ENCODE assay signal across 13 mouse cellular contexts in the genomic region with DNA sequence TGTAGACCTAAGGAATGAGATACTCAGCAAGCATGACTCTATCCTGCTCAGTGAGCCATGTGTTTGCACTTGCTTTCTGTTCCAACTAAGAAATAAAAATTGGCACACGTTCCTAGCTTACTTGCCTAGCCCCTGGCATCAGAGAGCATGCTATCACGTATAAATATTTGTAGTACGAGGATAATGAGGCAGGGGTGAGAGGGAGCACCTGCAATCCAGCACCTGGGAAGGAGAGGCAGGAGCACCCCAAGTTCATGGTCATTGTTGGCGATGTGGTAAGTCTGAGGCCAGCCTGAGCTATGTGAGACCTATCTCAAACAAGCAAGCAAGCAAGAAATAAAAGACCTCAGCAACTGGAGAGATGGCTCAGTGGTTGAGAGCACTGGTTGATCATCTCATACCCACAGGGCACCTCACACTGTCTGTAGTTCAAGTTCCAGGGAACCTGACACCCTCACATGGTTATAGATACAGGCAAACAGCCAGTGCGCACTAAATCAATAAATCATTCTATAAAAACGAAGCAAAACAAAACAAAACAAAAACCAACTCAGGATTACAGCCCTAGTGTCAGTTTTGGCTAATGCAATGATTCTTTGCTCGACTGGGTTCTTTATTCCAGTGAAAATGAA. TPM values are rescaled to one million over a fixed set of nuclear protein-coding genes. Genes with fewer than 3 reads are reported as not detected.
DNase-seq lines count a peak whose midpoint lies in the region; ATAC-seq and TF ChIP-seq lines count a peak whose summit lies in the region.
"Had no signal": no experiment of that assay in that cellular context is flagged by ENCODE, and none has a peak within 500 bp of the region (broad histone marks: within the 10 kb centered on the region; RNA-seq: fewer than 3 reads in every experiment).

No protein-coding gene starts in this region.

- peak overlapping the region; percentile 98 for H3K4me2 ChIP-seq in hindbrain, embryonic 13.5 days
- no peak overlapping the region for H3K4me2 ChIP-seq in hindbrain, postnatal 0 days (ENCODE audit: low read depth, low read length)
- peak overlapping the region; percentile 91 for H3K4me2 ChIP-seq in CH12.LX (ENCODE audit: insufficient read depth, low read depth, poor library complexity, severe bottlenecking)
- H3K4me2 ChIP-seq in forebrain, postnatal 0 days (ENCODE audit: low read depth) = peak overlapping the region; percentile 79; the same call in 1 of the 2 replicates
- H3K4me2 ChIP-seq in midbrain, embryonic 14.5 days (ENCODE audit: low read length) = peak overlapping the region; percentile 95

- TF ChIP-seq RAD21 in CH12.LX (IDR thresholded peaks at IDR 0.05; ENCODE audit: low read depth, low read length) = no peak

- DNase-seq in hindbrain, postnatal 0 days (ENCODE audit: low spot score) = no peak
- DNase-seq in CH12.LX (ENCODE audit: extremely low read depth) = no peak
- DNase-seq in forebrain, postnatal 0 days = no peak
- no peak for DNase-seq in midbrain, embryonic 14.5 days
- DNase-seq in Muller cell, postnatal 12 days (ENCODE audit: inconsistent ontology term) = no peak
- DNase-seq in thymus, postnatal 14 days = no peak

- TF ChIP-seq POLR2A in CH12.LX (IDR thresholded peaks at IDR 0.05; ENCODE audit: low read depth, low read length) = no peak

- no peak for TF ChIP-seq EP300 in CH12.LX (IDR thresholded peaks at IDR 0.05; ENCODE audit: low read length)

- no peak for TF ChIP-seq CTCF in hindbrain, postnatal 0 days (IDR thresholded peaks at IDR 0.05; ENCODE audit: low read depth)
- no peak for TF ChIP-seq CTCF in CH12.LX (conservative IDR thresholded peaks at IDR 0.05 in 1 of 2, IDR thresholded peaks at IDR 0.05 in 1 of 2; ENCODE audit: low read depth in 2 of 2, low read length in 2 of 2)
- TF ChIP-seq CTCF in forebrain, postnatal 0 days (IDR thresholded peaks at IDR 0.05; ENCODE audit: low read depth) = no peak

- 0 out of 2 replicates have a peak, but pooled peaks cover 5% of the 10 kb centered on the region for H3K27me3 ChIP-seq in hindbrain, embryonic 13.5 days
- no peaks in the 10 kb centered on the region for H3K27me3 ChIP-seq in hindbrain, postnatal 0 days (ENCODE audit: insufficient read depth, low read length)
- H3K27me3 ChIP-seq in CH12.LX (replicated peaks) = no peaks in the 10 kb centered on the region
- H3K27me3 ChIP-seq in forebrain, postnatal 0 days (ENCODE audit: insufficient read depth, low read length) = no peaks in the 10 kb centered on the region
- H3K27me3 ChIP-seq in midbrain, embryonic 14.5 days (ENCODE audit: control insufficient read depth, insufficient read depth, low read length) = no peaks in the 10 kb centered on the region

- in situ Hi-C loops in CH12.LX (cut with MboI; ENCODE audit: low pct_ligation_motif_present, low pct_unique_long_range_greater_than_20kb, low sequenced_read_pairs) = no loop called here

- H3K4me3 ChIP-seq in hindbrain, embryonic 13.5 days = peak overlapping the region; percentile 92
- no peak overlapping the region for H3K4me3 ChIP-seq in hindbrain, postnatal 0 days (ENCODE audit: low read length)
- H3K4me3 ChIP-seq in CH12.LX (replicated peaks in 1 of 3; ENCODE audit: low read depth in 2 of 3, low read length in 2 of 3, poor library complexity in 1 of 3) = peak overlapping the region in 2 of 3 experiments; percentile 89 to 97
- no peak overlapping the region for H3K4me3 ChIP-seq in forebrain, postnatal 0 days (ENCODE audit: low read depth, low read length)
- peak overlapping the region; percentile 88; the same call in 1 of the 2 replicates for H3K4me3 ChIP-seq in midbrain, embryonic 14.5 days (replicated peaks; ENCODE audit: low read depth, low read length)

- H3K4me1 ChIP-seq in hindbrain, embryonic 13.5 days (replicated peaks) = peaks cover 14% of the 10 kb centered on the region
- no peaks in the 10 kb centered on the region for H3K4me1 ChIP-seq in hindbrain, postnatal 0 days (ENCODE audit: insufficient read depth, low read length)
- H3K4me1 ChIP-seq in CH12.LX (ENCODE audit: control insufficient read depth in 1 of 2, insufficient read depth in 2 of 2) = peaks cover 12 to 16% of the 10 kb centered on the region in 2 experiments
- H3K4me1 ChIP-seq in forebrain, postnatal 0 days (ENCODE audit: insufficient read depth) = no peaks in the 10 kb centered on the region; the same call in 1 of the 2 replicates
- peaks cover 11% of the 10 kb centered on the region; the same call in 1 of the 2 replicates for H3K4me1 ChIP-seq in midbrain, embryonic 14.5 days (ENCODE audit: control insufficient read depth, insufficient read depth, low read length)

- dilution Hi-C loops in CH12.LX (cut with MboI; ENCODE audit: extremely low pct_ligation_motif_present, extremely low pct_unique_long_range_greater_than_20kb, low sequenced_read_pairs) = no loop called here

- no peak for ATAC-seq in hindbrain, embryonic 13.5 days (ENCODE audit: low FRiP score)
- no peak for ATAC-seq in hindbrain, postnatal 0 days
- no peak for ATAC-seq in forebrain, postnatal 0 days
- ATAC-seq in midbrain, embryonic 14.5 days (ENCODE audit: low FRiP score, low TSS enrichment) = no peak
- ATAC-seq in megakaryocyte-erythroid progenitor cell, adult 5-6 weeks (replicated peaks; ENCODE audit: low FRiP score, low TSS enrichment, poor library complexity, severe bottlenecking) = no peak

- 85% methylated on average over 7 of the region's 7 CpGs for WGBS in hindbrain, embryonic 13.5 days
- 82% methylated on average over 7 of the region's 7 CpGs for WGBS in hindbrain, postnatal 0 days
- 69% methylated on average over 7 of the region's 7 CpGs for WGBS in forebrain, postnatal 0 days
- WGBS in midbrain, embryonic 14.5 days = 85% methylated on average over 7 of the region's 7 CpGs

- H3K27ac ChIP-seq in hindbrain, embryonic 13.5 days = no peak overlapping the region
- H3K27ac ChIP-seq in hindbrain, postnatal 0 days = no peak overlapping the region
- H3K27ac ChIP-seq in CH12.LX (ENCODE audit: insufficient read depth, low read depth) = no peak overlapping the region
- no peak overlapping the region for H3K27ac ChIP-seq in forebrain, postnatal 0 days (ENCODE audit: low read depth, low read length)
- H3K27ac ChIP-seq in midbrain, embryonic 14.5 days (replicated peaks; ENCODE audit: low read depth, low read length) = no peak overlapping the region

- H3K9ac ChIP-seq in hindbrain, embryonic 13.5 days = no peak overlapping the region; the same call in 1 of the 2 replicates
- H3K9ac ChIP-seq in hindbrain, postnatal 0 days (replicated peaks; ENCODE audit: low read length) = no peak overlapping the region
- H3K9ac ChIP-seq in CH12.LX (ENCODE audit: insufficient read depth, low read depth) = no peak overlapping the region
- H3K9ac ChIP-seq in forebrain, postnatal 0 days = no peak overlapping the region
- no peak overlapping the region for H3K9ac ChIP-seq in midbrain, embryonic 14.5 days (replicated peaks; ENCODE audit: low read length)

- peaks cover 37% of the 10 kb centered on the region for H3K36me3 ChIP-seq in hindbrain, embryonic 13.5 days
- H3K36me3 ChIP-seq in hindbrain, postnatal 0 days (ENCODE audit: insufficient read depth, low read length) = 0 out of 2 replicates have a peak, but pooled peaks cover under 1% of the 10 kb centered on the region
- peaks cover 12 to 41% of the 10 kb centered on the region in 2 experiments for H3K36me3 ChIP-seq in CH12.LX (replicated peaks in 1 of 2; ENCODE audit: control insufficient read depth in 1 of 2, insufficient read depth in 1 of 2, low read length in 1 of 2)
- peaks cover 22% of the 10 kb centered on the region for H3K36me3 ChIP-seq in forebrain, postnatal 0 days (ENCODE audit: insufficient read depth)
- peaks cover 20% of the 10 kb centered on the region for H3K36me3 ChIP-seq in midbrain, embryonic 14.5 days (ENCODE audit: control insufficient read depth, insufficient read depth, low read length)

- H3K9me3 ChIP-seq in hindbrain, embryonic 13.5 days = no peaks in the 10 kb centered on the region
- H3K9me3 ChIP-seq in hindbrain, postnatal 0 days (ENCODE audit: low read length) = no peaks in the 10 kb centered on the region
- no peaks in the 10 kb centered on the region for H3K9me3 ChIP-seq in CH12.LX (replicated peaks; ENCODE audit: low read length)
- H3K9me3 ChIP-seq in forebrain, postnatal 0 days (ENCODE audit: low read length) = no peaks in the 10 kb centered on the region
- no peaks in the 10 kb centered on the region for H3K9me3 ChIP-seq in midbrain, embryonic 14.5 days (ENCODE audit: control insufficient read depth, low read length)

- H3K79me2 ChIP-seq in CH12.LX (replicated peaks; ENCODE audit: control insufficient read depth, extremely low read depth, insufficient read depth, poor library complexity, severe bottlenecking) = peaks cover 4% of the 10 kb centered on the region

RNA-seq across cellular contexts. Expression of a gene that starts 1.4 kb away (rescaled TPM):
- polyA plus RNA-seq in hindbrain, embryonic 13.5 days (2015; fragmentation: Nextera tagmentation; extraction: Ambion mirVana) = 45.3 and 46.4 TPM in 2 replicates
- 32.0 and 40.7 TPM in 2 replicates for total RNA-seq in hindbrain, postnatal 0 days (2014; rRNA removed)
- 27.9 and 35.2 TPM in 2 replicates for polyA plus RNA-seq in hindbrain, postnatal 0 days (2015; fragmentation: Nextera tagmentation; extraction: Ambion mirVana)
- 69.3 and 71.8 TPM in 2 replicates for total RNA-seq in CH12.LX (2012; rRNA removed)
- total RNA-seq in CH12.LX (2014; rRNA removed) = 48.7 and 53.1 TPM in 2 replicates
- 38.5 and 42.5 TPM in 2 replicates for polyA plus RNA-seq in CH12.LX (2012; ENCODE audit: insufficient read length, low read depth)
- total RNA-seq in forebrain, postnatal 0 days (2014; rRNA removed) = 35.9 and 41.9 TPM in 2 replicates
- polyA plus RNA-seq in forebrain, postnatal 0 days (2015; fragmentation: Nextera tagmentation; extraction: Ambion mirVana) = 30.7 and 34.1 TPM in 2 replicates
- polyA plus RNA-seq in midbrain, embryonic 14.5 days (2014; fragmentation: Nextera tagmentation; extraction: Ambion mirVana) = 42.6 and 47.2 TPM in 2 replicates
- 15.9 and 23.0 TPM in 2 replicates for total RNA-seq in megakaryocyte-erythroid progenitor cell, adult 5-6 weeks (2014; fragmentation: Nextera tagmentation)
- 10.1 and 14.7 TPM in 2 replicates for total RNA-seq in megakaryocyte-erythroid progenitor cell, adult 5-6 weeks (2017)

RNA-seq across cellular contexts. Expression of a gene that starts 7.8 kb away (rescaled TPM):
- not detected in 2 replicates for polyA plus RNA-seq in hindbrain, embryonic 13.5 days (2015; fragmentation: Nextera tagmentation; extraction: Ambion mirVana)
- not detected in 2 replicates for total RNA-seq in hindbrain, postnatal 0 days (2014; rRNA removed)
- polyA plus RNA-seq in hindbrain, postnatal 0 days (2015; fragmentation: Nextera tagmentation; extraction: Ambion mirVana) = not detected in 2 replicates
- not detected in 2 replicates for total RNA-seq in CH12.LX (2012; rRNA removed)
- not detected in 2 replicates for total RNA-seq in CH12.LX (2014; rRNA removed)
- polyA plus RNA-seq in CH12.LX (2012; ENCODE audit: insufficient read length, low read depth) = not detected in 2 replicates
- total RNA-seq in forebrain, postnatal 0 days (2014; rRNA removed) = not detected in 2 replicates
- not detected in 2 replicates for polyA plus RNA-seq in forebrain, postnatal 0 days (2015; fragmentation: Nextera tagmentation; extraction: Ambion mirVana)
- not detected in 2 replicates for polyA plus RNA-seq in midbrain, embryonic 14.5 days (2014; fragmentation: Nextera tagmentation; extraction: Ambion mirVana)
- not detected in 2 replicates for total RNA-seq in megakaryocyte-erythroid progenitor cell, adult 5-6 weeks (2014; fragmentation: Nextera tagmentation)
- total RNA-seq in megakaryocyte-erythroid progenitor cell, adult 5-6 weeks (2017) = not detected in 2 replicates
- total RNA-seq: common myeloid progenitor, adult 5-6 weeks; granulocyte monocyte progenitor cell, adult 5-6 weeks; left cerebral cortex, adult 2 months; megakaryocyte progenitor cell, adult 5-6 weeks had no signal
- polyA plus RNA-seq: brain, embryonic 14.5 days had no signal

RNA-seq across cellular contexts. Expression of a gene that starts 23.0 kb away (rescaled TPM):
- polyA plus RNA-seq in hindbrain, embryonic 13.5 days (2015; fragmentation: Nextera tagmentation; extraction: Ambion mirVana) = 2.8 and 4.1 TPM in 2 replicates
- 1.1 and 1.4 TPM in 2 replicates for total RNA-seq in hindbrain, postnatal 0 days (2014; rRNA removed)
- polyA plus RNA-seq in hindbrain, postnatal 0 days (2015; fragmentation: Nextera tagmentation; extraction: Ambion mirVana) = 1.6 and 2.6 TPM in 2 replicates
- total RNA-seq in CH12.LX (2012; rRNA removed) (1.4 and 2.8 TPM in 2 replicates), CH12.LX (2014; rRNA removed) (not detected in 2 replicates)
- 0.14 and 0.20 TPM in 2 replicates for polyA plus RNA-seq in CH12.LX (2012; ENCODE audit: insufficient read length, low read depth)
- 1.6 and 1.9 TPM in 2 replicates for total RNA-seq in forebrain, postnatal 0 days (2014; rRNA removed)
- 1.6 and 1.9 TPM in 2 replicates for polyA plus RNA-seq in forebrain, postnatal 0 days (2015; fragmentation: Nextera tagmentation; extraction: Ambion mirVana)
- polyA plus RNA-seq in midbrain, embryonic 14.5 days (2014; fragmentation: Nextera tagmentation; extraction: Ambion mirVana) = 1.1 and 2.3 TPM in 2 replicates
- not detected in 2 replicates for total RNA-seq in megakaryocyte-erythroid progenitor cell, adult 5-6 weeks (2014; fragmentation: Nextera tagmentation)
- total RNA-seq in megakaryocyte-erythroid progenitor cell, adult 5-6 weeks (2017) = 1.4 TPM in 1 of 2 replicates, not detected in the other

RNA-seq across cellular contexts. Expression of a gene that starts 35.7 kb away (rescaled TPM):
- 166 and 170 TPM in 2 replicates for polyA plus RNA-seq in hindbrain, embryonic 13.5 days (2015; fragmentation: Nextera tagmentation; extraction: Ambion mirVana)
- total RNA-seq in hindbrain, postnatal 0 days (2014; rRNA removed) = 169 and 172 TPM in 2 replicates
- polyA plus RNA-seq in hindbrain, postnatal 0 days (2015; fragmentation: Nextera tagmentation; extraction: Ambion mirVana) = 127 and 129 TPM in 2 replicates
- total RNA-seq in CH12.LX (2012; rRNA removed) = 49.1 and 52.8 TPM in 2 replicates
- total RNA-seq in CH12.LX (2014; rRNA removed) = 53.7 and 55.8 TPM in 2 replicates
- polyA plus RNA-seq in CH12.LX (2012; ENCODE audit: insufficient read length, low read depth) = 73.3 and 105 TPM in 2 replicates
- 110 and 131 TPM in 2 replicates for total RNA-seq in forebrain, postnatal 0 days (2014; rRNA removed)
- 118 and 128 TPM in 2 replicates for polyA plus RNA-seq in forebrain, postnatal 0 days (2015; fragmentation: Nextera tagmentation; extraction: Ambion mirVana)
- 154 and 171 TPM in 2 replicates for polyA plus RNA-seq in midbrain, embryonic 14.5 days (2014; fragmentation: Nextera tagmentation; extraction: Ambion mirVana)
- total RNA-seq in megakaryocyte-erythroid progenitor cell, adult 5-6 weeks (2014; fragmentation: Nextera tagmentation) = 86.6 and 122 TPM in 2 replicates
- total RNA-seq in megakaryocyte-erythroid progenitor cell, adult 5-6 weeks (2017) = 45.2 and 61.0 TPM in 2 replicates

RNA-seq across cellular contexts. Expression of a gene that starts 47.3 kb away (rescaled TPM):
- polyA plus RNA-seq in hindbrain, embryonic 13.5 days (2015; fragmentation: Nextera tagmentation; extraction: Ambion mirVana) = 11.3 and 11.9 TPM in 2 replicates
- 161 and 179 TPM in 2 replicates for total RNA-seq in hindbrain, postnatal 0 days (2014; rRNA removed)
- polyA plus RNA-seq in hindbrain, postnatal 0 days (2015; fragmentation: Nextera tagmentation; extraction: Ambion mirVana) = 12.2 and 12.4 TPM in 2 replicates
- total RNA-seq in CH12.LX (2012; rRNA removed) (0.38 and 0.42 TPM in 2 replicates), CH12.LX (2014; rRNA removed) (not detected in 2 replicates)
- 0.07 TPM in 1 of 2 replicates, not detected in the other for polyA plus RNA-seq in CH12.LX (2012; ENCODE audit: insufficient read length, low read depth)
- 124 and 128 TPM in 2 replicates for total RNA-seq in forebrain, postnatal 0 days (2014; rRNA removed)
- 15.5 and 17.0 TPM in 2 replicates for polyA plus RNA-seq in forebrain, postnatal 0 days (2015; fragmentation: Nextera tagmentation; extraction: Ambion mirVana)
- polyA plus RNA-seq in midbrain, embryonic 14.5 days (2014; fragmentation: Nextera tagmentation; extraction: Ambion mirVana) = 17.7 and 24.6 TPM in 2 replicates
- total RNA-seq in megakaryocyte-erythroid progenitor cell, adult 5-6 weeks (2014; fragmentation: Nextera tagmentation) = not detected in 2 replicates
- total RNA-seq in megakaryocyte-erythroid progenitor cell, adult 5-6 weeks (2017) = 0.05 TPM in 1 of 2 replicates, not detected in the other
- total RNA-seq: granulocyte monocyte progenitor cell, adult 5-6 weeks had no signal

Comparison
In these comparisons a context has a peak if more than half of its experiments do, and no peak if none do; other contexts are left out.
1. H3K4me3 ChIP-seq: peak in hindbrain, embryonic 13.5 days (single experiment), CH12.LX (2 of 3) and midbrain, embryonic 14.5 days (single experiment); none in hindbrain, postnatal 0 days (single experiment) and forebrain, postnatal 0 days (single experiment).